Mouse (Mus musculus) midbrain, embryonic 10.5 days (tissue): Measurements from ENCODE around the gene C1qa. TPM values are rescaled to one million over a fixed set of nuclear protein-coding genes. Genes with fewer than 3 reads are reported as not detected.

Experiments
- DNase-seq: peaks from one replicate; pipeline ENCODE4 v3.0.0-alpha.2; 2017; ENCODE audit warnings: low spot score
- H3K27ac ChIP-seq: fragments of 300-500 bp; sonication (generic); replicated peaks from 2 replicates; pipeline ENCODE4 v1.5.1; 2016; ENCODE audit warnings: mild to moderate bottlenecking
- H3K27me3 ChIP-seq: fragments of 300-500 bp; sonication (generic); 2 replicates; pipeline ENCODE4 v1.6.1; 2016; ENCODE audit warnings: low read depth, mild to moderate bottlenecking; ENCODE audit not compliant: poor library complexity, severe bottlenecking
- H3K36me3 ChIP-seq: fragments of 300-500 bp; sonication (generic); 2 replicates; pipeline ENCODE4 v1.6.1; 2016; ENCODE audit warnings: mild to moderate bottlenecking, moderate library complexity
- H3K4me1 ChIP-seq: fragments of 300-500 bp; sonication (generic); 2 replicates; pipeline ENCODE4 v1.6.1; 2016
- H3K4me3 ChIP-seq: fragments of 300-500 bp; sonication (generic); 2 replicates; pipeline ENCODE4 v1.5.1; 2016; ENCODE audit warnings: mild to moderate bottlenecking, moderate library complexity
- H3K9me3 ChIP-seq: fragments of 300-500 bp; sonication (generic); replicated peaks from 2 replicates; pipeline ENCODE4 v1.6.1; 2016; ENCODE audit warnings: mild to moderate bottlenecking
- WGBS: fragments of 180-500 bp; shearing (Covaris S2); methylation state at CpG from one replicate; pipeline ENCODE4 v1.1.7; 2016; 5-methylcytosine and 5-hydroxymethylcytosine counted together
- polyA plus RNA-seq: library from polyadenylated mRNA; unstranded; fragments of >200 nt; fragmentation: Nextera tagmentation; extraction: Ambion mirVana; gene quantifications from 2 replicates; pipeline ENCODE4 v1.2.1, GENCODE M21; 2016

Gene C1qa
- polyA plus RNA-seq, 1 experiment from 2014 or later, result 4.9 TPM

GRCm38 (mm10) chr4:136895861-136896260 is 2.7 kb downstream of the C1qa start:
- peak overlapping the region; percentile 29 for H3K4me3 ChIP-seq
- H3K4me1 ChIP-seq, result peaks cover 32% of the 10 kb centered on the region
- peaks cover 82% of the 10 kb centered on the region for H3K27me3 ChIP-seq
- H3K27ac ChIP-seq, result peak overlapping the region; percentile 42; the same call in 1 of the 2 replicates
- H3K36me3 ChIP-seq, result no peaks in the 10 kb centered on the region
- no peaks in the 10 kb centered on the region for H3K9me3 ChIP-seq
- DNase-seq, result no peak
- 5% methylated on average over 15 of the region's 15 CpGs for WGBS

GRCm38 (mm10) chr4:136894821-136895220 is 3.8 kb downstream of the C1qa start:
- peaks cover 92% of the 10 kb centered on the region for H3K27me3 ChIP-seq
- H3K4me1 ChIP-seq, result peaks cover 35% of the 10 kb centered on the region

GRCm38 (mm10) chr4:136893691-136894543 is 4.7 kb downstream of the C1qa start:
- no peak overlapping the region for H3K4me3 ChIP-seq
- H3K27me3 ChIP-seq, result peaks cover 91% of the 10 kb centered on the region
- H3K4me1 ChIP-seq, result peaks cover 35% of the 10 kb centered on the region
- no peaks in the 10 kb centered on the region for H3K36me3 ChIP-seq
- no peaks in the 10 kb centered on the region for H3K9me3 ChIP-seq
- H3K27ac ChIP-seq, result no peak overlapping the region
- 9% methylated on average over 9 of the region's 9 CpGs for WGBS
- peak; percentile 65 for DNase-seq

More at GRCm38 (mm10) chr4:136894821-136895220, 3.8 kb downstream of the C1qa start:
- Histone ChIP-seq H3K36me3 (no peaks in the 10 kb centered on the region), H3K9me3 (no peaks in the 10 kb centered on the region), H3K4me3 (no peak overlapping the region), H3K27ac (no peak overlapping the region)
- DNase-seq, result no peak
- WGBS, result 66% methylated on average over 4 of the region's 4 CpGs

GRCm38 (mm10) chr4:136892811-136893210 is 5.8 kb downstream of the C1qa start, which contains the start of gene C1qc:
TSS of gene C1qc (minus strand) at chr4:136893065.
- no peaks in the 10 kb centered on the region for H3K36me3 ChIP-seq
- H3K9me3 ChIP-seq, result no peaks in the 10 kb centered on the region
- H3K4me1 ChIP-seq, result peaks cover 24% of the 10 kb centered on the region
- WGBS, result 68% methylated on average over 5 of the region's 5 CpGs
- H3K27ac ChIP-seq, result no peak within 1 kb of the TSS
- H3K27me3 ChIP-seq, result peaks cover 80% of the 10 kb centered on the region
- no peak for DNase-seq
- no peak within 1 kb of the TSS for H3K4me3 ChIP-seq

- DNase-seq, result no peak
- H3K4me3 ChIP-seq, result no peak overlapping the region
- no peaks in the 10 kb centered on the region for H3K36me3 ChIP-seq
- peaks cover 76% of the 10 kb centered on the region for H3K27me3 ChIP-seq
- H3K9me3 ChIP-seq, result no peaks in the 10 kb centered on the region
- no peak overlapping the region for H3K27ac ChIP-seq
- WGBS, result 71% methylated on average over 7 of the region's 7 CpGs
- H3K4me1 ChIP-seq, result peaks cover 24% of the 10 kb centered on the region
Observed at GRCm38 (mm10) chr4:136892371-136892770, 6.2 kb downstream of the C1qa start.

- Histone ChIP-seq H3K27ac (no peak overlapping the region; the same call in 1 of the 2 replicates), H3K4me1 (peaks cover 24% of the 10 kb centered on the region), H3K36me3 (no peaks in the 10 kb centered on the region), H3K27me3 (peaks cover 63% of the 10 kb centered on the region), H3K4me3 (no peak overlapping the region), H3K9me3 (no peaks in the 10 kb centered on the region)
- WGBS, result 88% methylated on average over 4 of the region's 4 CpGs
- DNase-seq, result no peak
Observed at GRCm38 (mm10) chr4:136891115-136891514, 7.5 kb downstream of the C1qa start.

- no peaks in the 10 kb centered on the region for H3K36me3 ChIP-seq
- 85% methylated on average over 15 of the region's 15 CpGs for WGBS
- H3K4me3 ChIP-seq, result no peak overlapping the region
- peaks cover 16% of the 10 kb centered on the region for H3K4me1 ChIP-seq
- H3K27ac ChIP-seq, result no peak overlapping the region
- H3K9me3 ChIP-seq, result no peaks in the 10 kb centered on the region
- H3K27me3 ChIP-seq, result peaks cover 52% of the 10 kb centered on the region
- no peak for DNase-seq
Observed at GRCm38 (mm10) chr4:136889981-136890380, 8.6 kb downstream of the C1qa start.

GRCm38 (mm10) chr4:136887714-136888113 is 10.9 kb downstream of the C1qa start:
- Histone ChIP-seq H3K36me3 (no peaks in the 10 kb centered on the region), H3K27ac (no peak overlapping the region), H3K27me3 (peaks cover 29% of the 10 kb centered on the region), H3K9me3 (no peaks in the 10 kb centered on the region), H3K4me1 (peaks cover 8% of the 10 kb centered on the region; the same call in 1 of the 2 replicates), H3K4me3 (no peak overlapping the region)
- WGBS, result 75% methylated on average over 5 of the region's 5 CpGs
- no peak for DNase-seq

GRCm38 (mm10) chr4:136886101-136886500 is 12.5 kb downstream of the C1qa start, which contains the start of gene C1qb:
TSS of gene C1qb (minus strand) at chr4:136886187.
- H3K4me3 ChIP-seq, result no peak within 1 kb of the TSS
- no peaks in the 10 kb centered on the region for H3K36me3 ChIP-seq
- peaks cover 8% of the 10 kb centered on the region; the same call in 1 of the 2 replicates for H3K4me1 ChIP-seq
- no peaks in the 10 kb centered on the region for H3K9me3 ChIP-seq
- no peak within 1 kb of the TSS; the same call in 1 of the 2 replicates for H3K27ac ChIP-seq
- DNase-seq, result no peak
- 84% methylated on average over 7 of the region's 7 CpGs for WGBS
- peaks cover 13% of the 10 kb centered on the region for H3K27me3 ChIP-seq

- WGBS, result 25% methylated on average over 5 of the region's 5 CpGs
- no peak for DNase-seq
- no peaks in the 10 kb centered on the region for H3K36me3 ChIP-seq
- H3K4me1 ChIP-seq, result 0 out of 2 replicates have a peak, but pooled peaks cover 4% of the 10 kb centered on the region
- 0 out of 2 replicates have a peak, but pooled peaks cover 1% of the 10 kb centered on the region for H3K27me3 ChIP-seq
- no peak overlapping the region for H3K27ac ChIP-seq
- H3K4me3 ChIP-seq, result no peak overlapping the region
- no peaks in the 10 kb centered on the region for H3K9me3 ChIP-seq
Observed at GRCm38 (mm10) chr4:136878601-136879000, 20.0 kb downstream of the C1qa start.

GRCm38 (mm10) chr4:136878171-136878570 is 20.4 kb downstream of the C1qa start:
- no peak overlapping the region for H3K4me3 ChIP-seq
- no peaks in the 10 kb centered on the region for H3K9me3 ChIP-seq
- DNase-seq, result no peak
- H3K27ac ChIP-seq, result no peak overlapping the region
- 0 out of 2 replicates have a peak, but pooled peaks cover 5% of the 10 kb centered on the region for H3K27me3 ChIP-seq
- no peaks in the 10 kb centered on the region for H3K36me3 ChIP-seq
- WGBS, result 54% methylated on average over 8 of the region's 8 CpGs
- 0 out of 2 replicates have a peak, but pooled peaks cover 4% of the 10 kb centered on the region for H3K4me1 ChIP-seq

GRCm38 (mm10) chr4:136876971-136877370 is 21.6 kb downstream of the C1qa start:
- Histone ChIP-seq H3K27ac (peak overlapping the region; percentile 43; the same call in 1 of the 2 replicates), H3K4me3 (no peak overlapping the region), H3K27me3 (0 out of 2 replicates have a peak, but pooled peaks cover 5% of the 10 kb centered on the region), H3K36me3 (no peaks in the 10 kb centered on the region), H3K9me3 (no peaks in the 10 kb centered on the region), H3K4me1 (0 out of 2 replicates have a peak, but pooled peaks cover 4% of the 10 kb centered on the region)
- WGBS, result 25% methylated on average over 7 of the region's 7 CpGs
- DNase-seq, result peak; percentile 69

GRCm38 (mm10) chr4:136875012-136875411 is 23.6 kb downstream of the C1qa start:
- H3K4me3 ChIP-seq, result no peak overlapping the region
- WGBS, result 94% methylated on average over 14 of the region's 14 CpGs
- no peak for DNase-seq
- H3K9me3 ChIP-seq, result no peaks in the 10 kb centered on the region
- H3K27me3 ChIP-seq, result 0 out of 2 replicates have a peak, but pooled peaks cover 5% of the 10 kb centered on the region
- no peak overlapping the region for H3K27ac ChIP-seq
- no peaks in the 10 kb centered on the region for H3K36me3 ChIP-seq
- H3K4me1 ChIP-seq, result peaks cover 4% of the 10 kb centered on the region; the same call in 1 of the 2 replicates
